Mouse (Mus musculus): ENCODE measurements around the gene Ugt1a7c. TPM values are rescaled to one million over a fixed set of nuclear protein-coding genes. Genes with fewer than 3 reads are reported as not detected.
"Not testable (repeated sequence)": the region's sequence is repeated elsewhere in the genome, so short reads cannot be mapped to it uniquely, and the experiment has no call there.

Ugt1a7c gene
- polyA plus RNA-seq, 1 experiment from 2014 or later: 3.0 TPM

- ATAC-seq (ENCODE audit: low read depth): no peak
- H3K9ac ChIP-seq (ENCODE audit: low read depth, low read length): no peak overlapping the region
- H3K27ac ChIP-seq (ENCODE audit: low read length): no peak overlapping the region
- H3K36me3 ChIP-seq (ENCODE audit: control insufficient read depth, insufficient read depth): no peaks in the 10 kb centered on the region
- H3K4me2 ChIP-seq (ENCODE audit: low read depth, low read length): 0 out of 2 replicates have a peak overlapping the region, but pooled peaks have one; percentile 18
- no peak overlapping the region for H3K4me3 ChIP-seq (ENCODE audit: low read depth, low read length)
- no peaks in the 10 kb centered on the region; the same call in 1 of the 2 replicates for H3K4me1 ChIP-seq (ENCODE audit: control insufficient read depth, low read depth, low read length)
- WGBS (ENCODE audit: insufficient replicate concordance): 43% methylated on average over 2 of the region's 2 CpGs
- H3K9me3 ChIP-seq (replicated peaks; ENCODE audit: control insufficient read depth, low read length): no peaks in the 10 kb centered on the region
- H3K27me3 ChIP-seq (ENCODE audit: control insufficient read depth, insufficient read depth, low read depth, low read length): no peaks in the 10 kb centered on the region
Measured at GRCm38 (mm10) chr1:88105656-88106055, 10.8 kb downstream of the Ugt1a7c start.

- ATAC-seq (ENCODE audit: low read depth): peak; percentile 99
- 42% methylated on average over 2 of the region's 2 CpGs for WGBS (ENCODE audit: insufficient replicate concordance)
- not testable (repeated sequence) for H3K27me3 ChIP-seq (ENCODE audit: control insufficient read depth, insufficient read depth, low read depth, low read length); H3K9me3 ChIP-seq (replicated peaks; ENCODE audit: control insufficient read depth, low read length); H3K9ac ChIP-seq (ENCODE audit: low read depth, low read length); H3K4me3 ChIP-seq (ENCODE audit: low read depth, low read length); H3K36me3 ChIP-seq (ENCODE audit: control insufficient read depth, insufficient read depth); H3K4me2 ChIP-seq (ENCODE audit: low read depth, low read length); H3K4me1 ChIP-seq (ENCODE audit: control insufficient read depth, low read depth, low read length); H3K27ac ChIP-seq (ENCODE audit: low read length)
Measured at GRCm38 (mm10) chr1:88109027-88109557, 14.2 kb downstream of the Ugt1a7c start.

- H3K9ac ChIP-seq (ENCODE audit: low read depth, low read length); H3K27me3 ChIP-seq (ENCODE audit: control insufficient read depth, insufficient read depth, low read depth, low read length); H3K4me1 ChIP-seq (ENCODE audit: control insufficient read depth, low read depth, low read length); H3K4me2 ChIP-seq (ENCODE audit: low read depth, low read length); H3K4me3 ChIP-seq (ENCODE audit: low read depth, low read length); H3K36me3 ChIP-seq (ENCODE audit: control insufficient read depth, insufficient read depth); H3K9me3 ChIP-seq (replicated peaks; ENCODE audit: control insufficient read depth, low read length): not testable (repeated sequence)
- ATAC-seq (ENCODE audit: low read depth): peak; percentile 52
- WGBS (ENCODE audit: insufficient replicate concordance): 35% methylated on average over 2 of the region's 2 CpGs
- peak overlapping the region; percentile 53; the same call in 1 of the 2 replicates for H3K27ac ChIP-seq (ENCODE audit: low read length)
Measured at GRCm38 (mm10) chr1:88109604-88110003, 14.7 kb downstream of the Ugt1a7c start.

- H3K9ac ChIP-seq (ENCODE audit: low read depth, low read length); ATAC-seq (ENCODE audit: low read depth); H3K9me3 ChIP-seq (replicated peaks; ENCODE audit: control insufficient read depth, low read length); H3K4me1 ChIP-seq (ENCODE audit: control insufficient read depth, low read depth, low read length); H3K4me2 ChIP-seq (ENCODE audit: low read depth, low read length); H3K27me3 ChIP-seq (ENCODE audit: control insufficient read depth, insufficient read depth, low read depth, low read length); H3K4me3 ChIP-seq (ENCODE audit: low read depth, low read length); H3K36me3 ChIP-seq (ENCODE audit: control insufficient read depth, insufficient read depth); H3K27ac ChIP-seq (ENCODE audit: low read length): not testable (repeated sequence)
- 69% methylated on average over 6 of the region's 6 CpGs for WGBS (ENCODE audit: insufficient replicate concordance)
Measured at GRCm38 (mm10) chr1:88112769-88113168, 17.9 kb downstream of the Ugt1a7c start.

GRCm38 (mm10) chr1:88120550-88120949 is 25.7 kb downstream of the Ugt1a7c start:
- H3K27ac ChIP-seq (ENCODE audit: low read length); H3K4me1 ChIP-seq (ENCODE audit: control insufficient read depth, low read depth, low read length); H3K4me2 ChIP-seq (ENCODE audit: low read depth, low read length); H3K4me3 ChIP-seq (ENCODE audit: low read depth, low read length); H3K9me3 ChIP-seq (replicated peaks; ENCODE audit: control insufficient read depth, low read length); H3K27me3 ChIP-seq (ENCODE audit: control insufficient read depth, insufficient read depth, low read depth, low read length); H3K36me3 ChIP-seq (ENCODE audit: control insufficient read depth, insufficient read depth); ATAC-seq (ENCODE audit: low read depth); H3K9ac ChIP-seq (ENCODE audit: low read depth, low read length): not testable (repeated sequence)
- WGBS (ENCODE audit: insufficient replicate concordance): 10% methylated on average over 4 of the region's 4 CpGs

GRCm38 (mm10) chr1:88121521-88121920 is 26.7 kb downstream of the Ugt1a7c start:
- no CpG with 5 or more reads among the region's 1 CpGs for WGBS (ENCODE audit: insufficient replicate concordance)
- not testable (repeated sequence) for H3K36me3 ChIP-seq (ENCODE audit: control insufficient read depth, insufficient read depth); H3K4me1 ChIP-seq (ENCODE audit: control insufficient read depth, low read depth, low read length); H3K4me3 ChIP-seq (ENCODE audit: low read depth, low read length); H3K27ac ChIP-seq (ENCODE audit: low read length); H3K4me2 ChIP-seq (ENCODE audit: low read depth, low read length); ATAC-seq (ENCODE audit: low read depth); H3K27me3 ChIP-seq (ENCODE audit: control insufficient read depth, insufficient read depth, low read depth, low read length); H3K9me3 ChIP-seq (replicated peaks; ENCODE audit: control insufficient read depth, low read length); H3K9ac ChIP-seq (ENCODE audit: low read depth, low read length)

- H3K27ac ChIP-seq (ENCODE audit: low read length); H3K9ac ChIP-seq (ENCODE audit: low read depth, low read length); H3K4me2 ChIP-seq (ENCODE audit: low read depth, low read length); H3K36me3 ChIP-seq (ENCODE audit: control insufficient read depth, insufficient read depth); H3K4me1 ChIP-seq (ENCODE audit: control insufficient read depth, low read depth, low read length); H3K27me3 ChIP-seq (ENCODE audit: control insufficient read depth, insufficient read depth, low read depth, low read length); H3K4me3 ChIP-seq (ENCODE audit: low read depth, low read length); ATAC-seq (ENCODE audit: low read depth); H3K9me3 ChIP-seq (replicated peaks; ENCODE audit: control insufficient read depth, low read length): not testable (repeated sequence)
- 65% methylated on average over 4 of the region's 4 CpGs for WGBS (ENCODE audit: insufficient replicate concordance)
Measured at GRCm38 (mm10) chr1:88125827-88126360, 31.0 kb downstream of the Ugt1a7c start.

- not testable (repeated sequence) for H3K36me3 ChIP-seq (ENCODE audit: control insufficient read depth, insufficient read depth); H3K4me1 ChIP-seq (ENCODE audit: control insufficient read depth, low read depth, low read length); H3K4me3 ChIP-seq (ENCODE audit: low read depth, low read length); ATAC-seq (ENCODE audit: low read depth); H3K4me2 ChIP-seq (ENCODE audit: low read depth, low read length); H3K9me3 ChIP-seq (replicated peaks; ENCODE audit: control insufficient read depth, low read length); H3K9ac ChIP-seq (ENCODE audit: low read depth, low read length); H3K27me3 ChIP-seq (ENCODE audit: control insufficient read depth, insufficient read depth, low read depth, low read length); H3K27ac ChIP-seq (ENCODE audit: low read length)
- 60% methylated on average over 2 of the region's 2 CpGs for WGBS (ENCODE audit: insufficient replicate concordance)
Measured at GRCm38 (mm10) chr1:88129091-88129490, 34.2 kb downstream of the Ugt1a7c start.

- not testable (repeated sequence) for H3K4me1 ChIP-seq (ENCODE audit: control insufficient read depth, low read depth, low read length); H3K4me2 ChIP-seq (ENCODE audit: low read depth, low read length); H3K9me3 ChIP-seq (replicated peaks; ENCODE audit: control insufficient read depth, low read length); H3K4me3 ChIP-seq (ENCODE audit: low read depth, low read length); H3K27ac ChIP-seq (ENCODE audit: low read length); H3K27me3 ChIP-seq (ENCODE audit: control insufficient read depth, insufficient read depth, low read depth, low read length); H3K36me3 ChIP-seq (ENCODE audit: control insufficient read depth, insufficient read depth); ATAC-seq (ENCODE audit: low read depth); H3K9ac ChIP-seq (ENCODE audit: low read depth, low read length)
- WGBS (ENCODE audit: insufficient replicate concordance): 45% methylated on average over 1 of the region's 1 CpGs
Measured at GRCm38 (mm10) chr1:88130223-88130622, 35.4 kb downstream of the Ugt1a7c start.

Measured in liver, embryonic 16.5 days (tissue).